Mouse (Mus musculus) testis, adult 2 months (tissue): ENCODE measurements around the gene Eif2b3. TPM values are rescaled to one million over a fixed set of nuclear protein-coding genes. Genes with fewer than 3 reads are reported as not detected.
A peak's percentile ranks its signal among the peaks of the same experiment; 100 is the strongest.

Experiments used
- H3K27ac ChIP-seq: fragments of 200-500 bp; 2 replicates; pipeline ENCODE4 v1.5.1; 2012; ENCODE audit warnings: low read depth, low read length; ENCODE audit not compliant: control insufficient read depth, insufficient read depth
- H3K27me3 ChIP-seq: fragments of 200-500 bp; 2 replicates; pipeline ENCODE4 v1.6.1; 2012; ENCODE audit warnings: mild to moderate bottlenecking, low read length, moderate library complexity; ENCODE audit not compliant: control insufficient read depth, insufficient read depth
- H3K36me3 ChIP-seq: fragments of 200-500 bp; 2 replicates; pipeline ENCODE4 v1.6.1; 2012; ENCODE audit warnings: mild to moderate bottlenecking, low read length; ENCODE audit not compliant: control insufficient read depth, insufficient read depth
- H3K4me1 ChIP-seq: fragments of 200-500 bp; 2 replicates; pipeline ENCODE4 v1.6.1; 2012; ENCODE audit warnings: low read length; ENCODE audit not compliant: control insufficient read depth, insufficient read depth
- H3K4me3 ChIP-seq: fragments of 200-500 bp; 2 replicates; pipeline ENCODE4 v1.5.1; 2012; ENCODE audit warnings: low read depth, mild to moderate bottlenecking, low read length, moderate library complexity, mixed read lengths; ENCODE audit not compliant: control insufficient read depth
- CTCF ChIP-seq: fragments of 200-500 bp; IDR thresholded peaks from 2 replicates; pipeline ENCODE4 v1.5.1; 2012; ENCODE audit warnings: low read depth, mild to moderate bottlenecking, inconsistent platforms, low read length, moderate library complexity; ENCODE audit not compliant: control insufficient read depth, insufficient read depth, insufficient replicate concordance
- POLR2A ChIP-seq: fragments of 200-500 bp; IDR thresholded peaks from 2 replicates; pipeline ENCODE4 v1.6.1; 2012; ENCODE audit warnings: low read depth, mild to moderate bottlenecking, inconsistent platforms, low read length, moderate library complexity; ENCODE audit not compliant: control insufficient read depth
- polyA plus RNA-seq: library from polyadenylated mRNA; depleted of rRNA; stranded (reverse); fragments of >200 nt; gene quantifications from 2 replicates; pipeline ENCODE4 v1.2.3, GENCODE M21; 2012

Eif2b3 gene
- polyA plus RNA-seq, 1 experiment: 6.3 TPM

- H3K36me3 ChIP-seq: no peaks in the 10 kb centered on the region
- H3K27ac ChIP-seq: peak overlapping the region; percentile 73
- TF ChIP-seq POLR2A (no peak), CTCF (no peak)
- no peaks in the 10 kb centered on the region for H3K27me3 ChIP-seq
- peak overlapping the region; percentile 89 for H3K4me3 ChIP-seq
- H3K4me1 ChIP-seq: peaks cover 12% of the 10 kb centered on the region
Measured at GRCm38 (mm10) chr4:117120052-117120444, 100.8 kb downstream of the Eif2b3 start.

GRCm38 (mm10) chr4:117120445-117121414 is 101.5 kb downstream of the Eif2b3 start:
- Histone ChIP-seq H3K4me1 (peaks cover 19% of the 10 kb centered on the region), H3K27me3 (no peaks in the 10 kb centered on the region), H3K27ac (peak overlapping the region; percentile 73), H3K36me3 (no peaks in the 10 kb centered on the region), H3K4me3 (peak overlapping the region; percentile 89)
- TF ChIP-seq CTCF (peak; percentile 56; the same call in 1 of the 2 replicates), POLR2A (peak; percentile 85)

DNA sequence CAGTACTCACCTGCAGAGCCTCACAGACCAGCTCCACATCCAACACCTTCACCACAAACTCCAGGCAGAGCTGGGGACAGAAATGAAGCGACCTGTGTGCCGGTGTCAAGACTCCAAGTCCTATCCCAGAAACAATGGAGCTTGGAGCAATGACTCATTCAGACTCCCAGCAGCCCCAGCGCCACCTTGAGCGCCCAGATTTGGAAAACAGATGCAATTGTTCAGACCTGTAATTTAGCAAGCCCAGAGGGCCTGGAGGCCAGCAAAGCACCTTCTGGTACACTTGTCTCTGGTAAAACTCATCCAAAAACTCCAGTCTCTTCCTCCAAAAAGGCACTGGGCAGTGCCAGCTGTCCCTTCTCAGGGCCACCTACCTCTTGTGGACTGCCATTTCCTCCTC is 103.0 kb downstream of the Eif2b3 start:
- Histone ChIP-seq H3K27me3 (no peaks in the 10 kb centered on the region), H3K36me3 (no peaks in the 10 kb centered on the region), H3K27ac (no peak overlapping the region), H3K4me1 (peaks cover 22% of the 10 kb centered on the region), H3K4me3 (no peak overlapping the region)
- no peak for TF ChIP-seq CTCF
- TF ChIP-seq POLR2A: no peak

GRCm38 (mm10) chr4:117123546-117124217 is 104.5 kb downstream of the Eif2b3 start:
- Histone ChIP-seq H3K27me3 (no peaks in the 10 kb centered on the region), H3K27ac (no peak overlapping the region), H3K4me3 (no peak overlapping the region), H3K4me1 (peaks cover 27% of the 10 kb centered on the region), H3K36me3 (no peaks in the 10 kb centered on the region)
- no peak for TF ChIP-seq POLR2A
- no peak for TF ChIP-seq CTCF

DNA sequence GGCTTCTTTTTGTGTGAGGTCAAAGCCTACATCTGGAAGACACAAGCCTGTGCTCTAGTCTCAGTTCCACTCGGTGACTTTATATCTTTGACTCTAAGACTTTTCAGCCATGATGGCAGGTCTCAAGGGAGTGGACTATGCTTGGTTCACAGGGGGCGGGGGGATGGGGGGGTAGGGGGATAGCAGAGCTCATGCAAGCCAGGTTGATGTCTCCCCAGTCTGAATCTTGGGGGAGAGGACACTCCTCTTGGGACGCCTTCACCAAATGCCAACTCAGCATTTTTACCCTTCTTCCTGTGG is 105.0 kb downstream of the Eif2b3 start:
- H3K27ac ChIP-seq: no peak overlapping the region
- peaks cover 27% of the 10 kb centered on the region for H3K4me1 ChIP-seq
- no peak overlapping the region for H3K4me3 ChIP-seq
- no peak for TF ChIP-seq POLR2A
- no peak for TF ChIP-seq CTCF
- H3K36me3 ChIP-seq: no peaks in the 10 kb centered on the region
- no peaks in the 10 kb centered on the region for H3K27me3 ChIP-seq

- Histone ChIP-seq H3K4me3 (no peak overlapping the region), H3K4me1 (peaks cover 26% of the 10 kb centered on the region), H3K27ac (peak overlapping the region; percentile 16), H3K27me3 (no peaks in the 10 kb centered on the region), H3K36me3 (no peaks in the 10 kb centered on the region)
- TF ChIP-seq CTCF (no peak), POLR2A (no peak)
Measured at GRCm38 (mm10) chr4:117124518-117125347, 105.5 kb downstream of the Eif2b3 start.
